Mouse (Mus musculus): ENCODE measurements around the gene Olfr101.
A peak's percentile ranks its signal among the peaks of the same experiment; 100 is the strongest.

Olfr101 gene

GRCm38 (mm10) chr17:37304213-37304612, at the start of gene Olfr101:
Olfr101 (minus strand) TSS chr17:37304313.
- no peak for DNase-seq (ENCODE audit: low read depth, low spot score)

- DNase-seq (ENCODE audit: low read depth, low spot score): no peak
These were observed 35.5 kb upstream of the Olfr101 start, which contains the start of gene Olfr103 for GRCm38 (mm10) chr17:37339598-37339997. Olfr103 (minus strand) TSS chr17:37339698.

- no peak for DNase-seq (ENCODE audit: low read depth, low spot score)
These were observed 12.8 kb upstream of the Olfr101 start, which contains the start of gene Olfr102 for GRCm38 (mm10) chr17:37316954-37317353. Olfr102 (minus strand) TSS chr17:37317054.

GRCm38 (mm10) chr17:37310146-37310699, 6.1 kb upstream of the Olfr101 start:
- DNase-seq (ENCODE audit: low read depth, low spot score): no peak

GRCm38 (mm10) chr17:37308483-37308882, 4.4 kb upstream of the Olfr101 start:
- no peak for DNase-seq (ENCODE audit: low read depth, low spot score)

- no peak for DNase-seq (ENCODE audit: low read depth, low spot score)
These were observed 20.8 kb downstream of the Olfr101 start, which contains the start of gene Olfr99 for GRCm38 (mm10) chr17:37283360-37283759. Olfr99 (minus strand) TSS chr17:37283460.

GRCm38 (mm10) chr17:37280331-37280730, 23.8 kb downstream of the Olfr101 start:
- DNase-seq (ENCODE audit: low read depth, low spot score): no peak

GRCm38 (mm10) chr17:37276573-37276972, 27.5 kb downstream of the Olfr101 start:
- no peak for DNase-seq (ENCODE audit: low read depth, low spot score)

GRCm38 (mm10) chr17:37275626-37276248, 28.4 kb downstream of the Olfr101 start:
- DNase-seq (ENCODE audit: low read depth, low spot score): no peak

- peak; percentile 5 for DNase-seq (ENCODE audit: low read depth, low spot score)
These were observed 33.4 kb downstream of the Olfr101 start for GRCm38 (mm10) chr17:37270702-37271092.

GRCm38 (mm10) chr17:37270058-37270701, 33.9 kb downstream of the Olfr101 start, which contains the start of gene H2-M3:
H2-M3 (plus strand) TSS chr17:37270220.
- peak; percentile 66 for DNase-seq (ENCODE audit: low read depth, low spot score)

GRCm38 (mm10) chr17:37263626-37264025, 40.5 kb downstream of the Olfr101 start, which contains the start of gene Olfr98:
Olfr98 (minus strand) TSS chr17:37263749.
- no peak for DNase-seq (ENCODE audit: low read depth, low spot score)

GRCm38 (mm10) chr17:37250544-37250943, 53.6 kb downstream of the Olfr101 start:
- no peak for DNase-seq (ENCODE audit: low read depth, low spot score)

GRCm38 (mm10) chr17:37249460-37249859, 54.7 kb downstream of the Olfr101 start:
- DNase-seq (ENCODE audit: low read depth, low spot score): no peak
